Mouse (Mus musculus) gastrocnemius, postnatal 4 days (tissue): ENCODE results near the gene Gle1. TPM values are rescaled to one million over a fixed set of nuclear protein-coding genes. Genes with fewer than 3 reads are reported as not detected.

ENCODE experiments used
- DNase-seq, 2 experiments: peaks; one replicate each; pipeline ENCODE4 v3.0.0; 2021 to 2022; ENCODE audit warnings: low spot score in 2 of 2, mixed read lengths in 2 of 2
- microRNA-seq: library from miRNA; unstranded; fragments of <30 nt; microRNA quantifications from one replicate; pipeline ENCODE4 v1.2.0, GENCODE M21; 2021
- total RNA-seq, 2 experiments: library from RNA; stranded (reverse); gene quantifications; 2 replicates each; pipeline ENCODE4 v1.2.3; 2021

Gle1 gene
- total RNA-seq, 2 experiments from 2014 or later: 30.4 to 32.6 TPM

GRCm38 (mm10) chr2:29964354-29965249 lies 29.4 kb downstream of the Gle1 start:
- peak in 1 of 2 experiments; percentile 16 for DNase-seq

GRCm38 (mm10) chr2:29965250-29965843 lies 30.1 kb downstream of the Gle1 start, which contains the start of gene Sptan1:
Sptan1 (plus strand) TSS chr2:29965560.
- peak; percentile 95 to 98 for DNase-seq

GRCm38 (mm10) chr2:29965906-29966305 lies 30.7 kb downstream of the Gle1 start:
- DNase-seq: peak; percentile 28 to 39

- no peak for DNase-seq
These were observed 31.6 kb downstream of the Gle1 start for GRCm38 (mm10) chr2:29966826-29967225.

GRCm38 (mm10) chr2:29967768-29968167 lies 32.5 kb downstream of the Gle1 start:
- peak in 1 of 2 experiments; percentile 18 for DNase-seq

- no peak for DNase-seq
These were observed 33.4 kb downstream of the Gle1 start for GRCm38 (mm10) chr2:29968638-29969037.

DNA sequence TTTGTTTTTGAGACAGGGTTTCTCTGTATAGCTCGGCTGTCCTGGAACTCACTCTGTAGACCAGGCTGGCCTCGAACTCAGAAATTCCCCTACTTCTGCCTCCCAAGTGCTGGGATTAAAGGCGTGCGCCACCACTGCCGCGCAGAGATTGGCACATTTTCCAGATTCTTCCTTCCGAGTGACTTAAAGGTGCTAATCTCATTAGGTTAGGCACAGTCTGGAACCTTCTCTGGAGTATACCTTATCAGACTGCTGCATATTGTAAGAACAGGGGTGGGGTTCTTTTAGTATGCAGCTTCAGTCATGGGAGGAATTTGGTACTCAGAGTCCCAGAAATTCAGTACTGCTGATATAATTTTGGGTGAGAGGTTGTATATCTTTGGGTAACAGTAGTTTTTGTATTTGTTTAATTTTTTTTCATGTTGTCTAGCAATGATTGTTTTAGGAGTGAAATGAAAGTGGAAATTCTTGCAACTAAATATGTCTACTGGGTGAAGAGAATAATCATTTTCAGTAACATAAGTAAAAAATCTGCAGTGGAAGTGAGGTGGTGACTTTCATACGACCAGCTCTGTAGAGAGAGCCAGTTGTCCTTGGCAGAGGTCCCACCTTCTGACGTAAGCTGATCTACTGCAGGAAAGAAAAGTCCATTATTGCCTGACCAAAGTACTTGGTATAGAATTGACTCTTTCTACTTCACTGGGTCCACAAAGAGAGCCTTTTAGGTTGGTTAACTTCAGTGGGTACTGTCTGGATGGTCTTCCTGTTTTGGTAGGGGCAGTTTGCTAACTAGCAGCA lies 36.8 kb downstream of the Gle1 start:
- peak in 1 of 2 experiments; percentile 71 for DNase-seq

GRCm38 (mm10) chr2:29973525-29973924 lies 38.3 kb downstream of the Gle1 start:
- DNase-seq: no peak

- DNase-seq: peak in 1 of 2 experiments; percentile 28
These were observed 42.1 kb downstream of the Gle1 start for GRCm38 (mm10) chr2:29977307-29977706.

- DNase-seq: no peak
These were observed 45.4 kb downstream of the Gle1 start for GRCm38 (mm10) chr2:29980661-29981060.

DNA sequence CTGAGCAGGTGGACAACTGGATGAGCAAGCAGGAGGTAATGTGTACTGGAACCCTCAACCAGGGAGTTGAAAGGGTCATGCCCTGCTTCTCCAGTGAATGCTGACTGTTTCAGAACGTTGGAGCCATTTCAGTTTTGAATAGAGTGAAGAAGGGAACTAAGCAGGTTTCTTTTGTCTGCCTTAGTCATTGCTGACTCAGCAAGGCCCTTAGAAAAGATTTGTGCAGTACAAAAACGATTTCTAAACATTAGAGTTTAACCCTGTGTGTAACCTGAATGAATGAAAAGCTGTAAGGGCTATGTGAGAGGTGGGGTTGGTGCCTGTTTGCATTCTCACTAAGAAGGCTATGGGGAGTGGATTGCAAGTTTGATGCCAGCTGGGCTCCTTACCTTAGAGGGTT lies 56.7 kb downstream of the Gle1 start:
- DNase-seq: no peak

- no peak for DNase-seq
These were observed 73.9 kb downstream of the Gle1 start for GRCm38 (mm10) chr2:30009101-30009500.

Small RNA genes lying within 50 kb of the gene (microRNA-seq; reads per million reads assigned to microRNA genes)
- gene Mir6997: not detected

Other genes starting within 250 kb of the Gle1 start
- not detected for gene Gm13420, start 183.7 kb upstream of the Gle1 start, total RNA-seq
- not detected for gene Gm13547, start 176.1 kb upstream of the Gle1 start, total RNA-seq
- gene Coq4, start 147.9 kb upstream of the Gle1 start, total RNA-seq: 1 to 10 TPM; 8.1 to 9.7 TPM
- gene Trub2, start 146.9 kb upstream of the Gle1 start, total RNA-seq: 10 to 100 TPM; 33.9 to 40.4 TPM
- gene Slc27a4, start 132.8 kb upstream of the Gle1 start, total RNA-seq: 10 to 100 TPM; 16.2 to 16.3 TPM
- 10 to 100 TPM; 41.8 to 52.5 TPM for gene Urm1, start 115.4 kb upstream of the Gle1 start, total RNA-seq
- 10 to 100 TPM; 40.0 to 52.1 TPM for gene Cercam, start 66.3 kb upstream of the Gle1 start, total RNA-seq
- 10 to 100 TPM; 35.6 to 40.8 TPM for gene Odf2, start 46.2 kb upstream of the Gle1 start, total RNA-seq
- gene Sptan1, start 30.1 kb downstream of the Gle1 start, total RNA-seq: 100 to 1,000 TPM; 217 to 218 TPM
- 10 to 100 TPM; 10.2 to 12.2 TPM for gene Wdr34, start 113.5 kb downstream of the Gle1 start, total RNA-seq
- gene Set, start 122.0 kb downstream of the Gle1 start, total RNA-seq: 100 to 1,000 TPM; 155 to 163 TPM
- 1 to 10 TPM; 8.0 to 9.6 TPM for gene Pkn3, start 142.3 kb downstream of the Gle1 start, total RNA-seq
- 1 to 10 TPM; 4.5 to 5.7 TPM for gene Zdhhc12, start 158.2 kb downstream of the Gle1 start, total RNA-seq
- 10 to 100 TPM; 24.6 to 27.1 TPM for gene Zer1, start 189.2 kb downstream of the Gle1 start, total RNA-seq
- gene Tbc1d13, start 198.3 kb downstream of the Gle1 start, total RNA-seq: 10 to 100 TPM; 24.7 to 26.2 TPM
- 10 to 100 TPM; 26.3 to 27.6 TPM for gene Endog, start 236.1 kb downstream of the Gle1 start, total RNA-seq
- 10 to 100 TPM; 11.9 to 13.6 TPM for gene Spout1, start 243.0 kb downstream of the Gle1 start, total RNA-seq